In genomic region chr11:64587751-64588600, GRCm38 (mm10) we compare ENCODE assay signal across 14 mouse cellular contexts.
DNase-seq lines count a peak whose midpoint lies in the region; ATAC-seq lines count a peak whose summit lies in the region.
"Had no signal": no experiment of that assay in that cellular context is flagged by ENCODE, and none has a peak within 500 bp of the region (broad histone marks: within the 10 kb centered on the region; RNA-seq: fewer than 3 reads in every experiment).

No protein-coding gene starts in this region.

- H3K4me3 ChIP-seq in embryonic facial prominence, embryonic 13.5 days: no peak overlapping the region
- H3K4me3 ChIP-seq: left cerebral cortex, adult 2 months; megakaryocyte, embryonic 14.5 days; neural tube, embryonic 13.5 days had no signal

- WGBS in embryonic facial prominence, embryonic 13.5 days: 13% methylated on average over 13 of the region's 13 CpGs

- no peaks in the 10 kb centered on the region for H3K9me3 ChIP-seq in embryonic facial prominence, embryonic 13.5 days
- H3K9me3 ChIP-seq: megakaryocyte, embryonic 14.5 days; neural tube, embryonic 13.5 days had no signal

- no peaks in the 10 kb centered on the region for H3K36me3 ChIP-seq in embryonic facial prominence, embryonic 13.5 days
- H3K36me3 ChIP-seq: neural tube, embryonic 13.5 days had no signal

- peak; percentile 9 for DNase-seq in kidney, adult 11 months
- no peak for DNase-seq in kidney, adult 8-10 months
- peak; percentile 83 for DNase-seq in embryo, embryonic 10 days (ENCODE audit: low spot score)
- DNase-seq in kidney, postnatal 36 days: peak; percentile 8 to 14
- DNase-seq in urinary bladder, adult 2 months (ENCODE audit: low spot score): no peak
- DNase-seq in layer of hippocampus, adult 8-10 months (ENCODE audit: low spot score in 2 of 2): no peak
- DNase-seq in thymus, postnatal 10 days (ENCODE audit: low spot score in 2 of 2): no peak

- H3K9ac ChIP-seq in embryonic facial prominence, embryonic 13.5 days: no peak overlapping the region
- H3K9ac ChIP-seq: liver, embryonic 14.5 days; neural tube, embryonic 13.5 days had no signal

- H3K4me1 ChIP-seq in embryonic facial prominence, embryonic 13.5 days: peaks cover 32% of the 10 kb centered on the region
- H3K4me1 ChIP-seq: megakaryocyte, embryonic 14.5 days had no signal

- no peaks in the 10 kb centered on the region for H3K27me3 ChIP-seq in embryonic facial prominence, embryonic 13.5 days
- H3K27me3 ChIP-seq: neural tube, embryonic 13.5 days had no signal

- H3K4me2 ChIP-seq in embryonic facial prominence, embryonic 13.5 days: peak overlapping the region; percentile 40
- H3K4me2 ChIP-seq: neural tube, embryonic 13.5 days had no signal

- H3K27ac ChIP-seq in embryonic facial prominence, embryonic 13.5 days: no peak overlapping the region; the same call in 1 of the 2 replicates
- H3K27ac ChIP-seq: left cerebral cortex, adult 2 months; liver, embryonic 14.5 days; neural tube, embryonic 13.5 days had no signal

- no peak for ATAC-seq in embryonic facial prominence, embryonic 13.5 days (ENCODE audit: insufficient number of reproducible peaks, insufficient read depth, low FRiP score, low TSS enrichment, low read depth)
- ATAC-seq: forebrain, embryonic 16.5 days; intestine, embryonic 16.5 days had no signal

Comparison
In these comparisons a context has a peak if more than half of its experiments do, and no peak if none do; other contexts are left out.
1. DNase-seq: peak in kidney, adult 11 months (single experiment), embryo, embryonic 10 days (single experiment) and kidney, postnatal 36 days (2 of 2); none in kidney, adult 8-10 months (0 of 2), urinary bladder, adult 2 months (single experiment), layer of hippocampus, adult 8-10 months (0 of 2) and thymus, postnatal 10 days (0 of 2).